Mouse (Mus musculus): Measurements from ENCODE around the gene Mus81. TPM values are rescaled to one million over a fixed set of nuclear protein-coding genes. Genes with fewer than 3 reads are reported as not detected.

The Mus81 gene
- polyA plus RNA-seq, 1 experiment from 2014 or later = 36.3 TPM

DNA sequence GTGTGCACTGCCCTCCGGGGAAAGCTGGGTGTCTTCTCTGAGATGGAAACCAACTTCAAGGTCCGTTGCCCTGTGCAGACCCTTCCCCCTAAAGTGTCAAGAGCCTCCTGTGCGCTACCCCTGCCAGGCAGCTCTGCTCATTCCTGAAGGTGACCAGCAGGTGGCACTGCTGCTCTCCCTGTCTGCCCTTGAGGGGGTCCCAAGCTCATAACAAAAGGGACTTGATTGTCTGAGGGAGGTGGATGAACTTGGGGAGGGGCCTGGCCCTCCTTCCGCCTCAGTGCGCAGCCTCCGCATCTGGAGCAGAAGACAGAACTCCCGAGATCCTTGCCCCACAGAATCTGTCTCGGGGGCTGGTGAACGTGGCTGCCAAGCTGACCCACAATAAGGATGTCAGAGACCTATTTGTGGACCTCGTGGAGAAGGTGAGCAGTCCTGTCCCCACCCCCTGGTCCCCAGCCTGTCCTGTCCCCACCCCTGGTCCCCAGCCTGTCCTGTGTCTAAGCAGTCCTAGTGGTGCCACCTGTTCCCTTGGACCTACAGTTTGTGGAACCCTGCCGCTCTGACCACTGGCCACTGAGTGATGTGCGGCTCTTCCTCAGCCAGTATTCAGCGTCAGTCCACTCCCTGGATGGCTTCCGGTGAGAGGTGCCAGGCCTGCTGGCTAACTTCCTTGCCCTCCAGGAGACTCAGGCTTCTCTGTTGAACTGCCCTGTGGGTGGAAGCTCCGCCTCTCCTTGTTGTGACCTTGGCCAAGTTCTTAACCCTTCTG lies 24.2 kb downstream of the Mus81 start:
- Histone ChIP-seq H3K36me3 (peaks cover 34% of the 10 kb centered on the region), H3K4me1 (peaks cover 11% of the 10 kb centered on the region), H3K27me3 (replicated peaks) (no peaks in the 10 kb centered on the region), H3K9me3 (no peaks in the 10 kb centered on the region), H3K9ac (0 out of 2 replicates have a peak overlapping the region, but pooled peaks have one; percentile 2), H3K4me2 (peak overlapping the region; percentile 35), H3K4me3 (replicated peaks) (peak overlapping the region; percentile 12; the same call in 1 of the 2 replicates), H3K27ac (peak overlapping the region; percentile 28; the same call in 1 of the 2 replicates)
- peak; percentile 16; the same call in 1 of the 2 replicates for ATAC-seq (ENCODE audit: insufficient read depth, low FRiP score, low read depth)
- 38% methylated on average over 15 of the region's 15 CpGs for WGBS

DNA sequence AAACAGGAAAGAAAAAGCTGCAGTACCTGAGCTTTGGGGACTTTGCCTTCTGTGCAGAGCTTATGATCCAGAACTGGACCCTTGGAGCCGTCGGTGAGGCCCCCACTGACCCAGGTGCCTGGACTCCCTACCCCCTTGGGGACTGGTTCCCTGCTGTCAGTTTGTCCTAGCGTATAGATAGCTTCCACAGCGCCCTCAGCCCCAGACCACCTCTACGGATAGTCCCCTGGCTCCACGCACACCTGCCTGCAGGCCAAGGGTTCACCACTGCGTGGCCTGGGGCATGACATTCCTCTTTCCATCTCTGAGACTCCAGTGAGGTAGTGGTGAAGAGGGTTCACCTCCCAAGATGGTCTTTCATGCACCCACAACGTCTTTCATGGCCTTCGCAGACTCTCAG lies 25.0 kb downstream of the Mus81 start:
- WGBS = 88% methylated on average over 9 of the region's 9 CpGs
- Histone ChIP-seq H3K27me3 (replicated peaks) (no peaks in the 10 kb centered on the region), H3K4me2 (no peak overlapping the region), H3K4me3 (replicated peaks) (no peak overlapping the region), H3K4me1 (peaks cover 14% of the 10 kb centered on the region), H3K27ac (no peak overlapping the region), H3K9ac (no peak overlapping the region), H3K9me3 (no peaks in the 10 kb centered on the region), H3K36me3 (peaks cover 34% of the 10 kb centered on the region)
- no peak for ATAC-seq (ENCODE audit: insufficient read depth, low FRiP score, low read depth)

DNA sequence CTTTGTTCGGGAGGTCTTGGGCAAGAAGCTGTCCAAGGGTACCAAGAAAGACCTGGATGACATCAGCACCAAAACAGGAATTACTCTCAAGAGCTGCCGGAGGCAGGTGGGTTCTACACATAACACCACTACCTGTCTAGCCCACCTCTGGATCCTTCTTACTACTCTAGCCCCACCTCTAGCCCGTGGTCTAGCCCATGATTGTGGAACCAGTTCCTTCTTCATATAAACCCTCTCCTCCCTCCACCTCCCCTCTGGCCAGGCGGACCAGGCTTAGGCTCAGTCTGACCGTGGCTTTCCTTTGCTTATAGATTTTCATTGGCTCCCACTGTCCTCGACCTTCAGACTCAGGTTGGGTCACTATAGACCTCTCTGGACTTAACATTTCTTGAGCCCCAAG lies 26.8 kb downstream of the Mus81 start:
- 86% methylated on average over 6 of the region's 6 CpGs for WGBS
- Histone ChIP-seq H3K36me3 (peaks cover 26% of the 10 kb centered on the region), H3K27ac (no peak overlapping the region), H3K27me3 (replicated peaks) (no peaks in the 10 kb centered on the region), H3K4me3 (replicated peaks) (peak overlapping the region; percentile 85), H3K4me2 (peak overlapping the region; percentile 90), H3K4me1 (peaks cover 19% of the 10 kb centered on the region), H3K9me3 (no peaks in the 10 kb centered on the region), H3K9ac (peak overlapping the region; percentile 80; the same call in 1 of the 2 replicates)
- no peak for ATAC-seq (ENCODE audit: insufficient read depth, low FRiP score, low read depth)

DNA sequence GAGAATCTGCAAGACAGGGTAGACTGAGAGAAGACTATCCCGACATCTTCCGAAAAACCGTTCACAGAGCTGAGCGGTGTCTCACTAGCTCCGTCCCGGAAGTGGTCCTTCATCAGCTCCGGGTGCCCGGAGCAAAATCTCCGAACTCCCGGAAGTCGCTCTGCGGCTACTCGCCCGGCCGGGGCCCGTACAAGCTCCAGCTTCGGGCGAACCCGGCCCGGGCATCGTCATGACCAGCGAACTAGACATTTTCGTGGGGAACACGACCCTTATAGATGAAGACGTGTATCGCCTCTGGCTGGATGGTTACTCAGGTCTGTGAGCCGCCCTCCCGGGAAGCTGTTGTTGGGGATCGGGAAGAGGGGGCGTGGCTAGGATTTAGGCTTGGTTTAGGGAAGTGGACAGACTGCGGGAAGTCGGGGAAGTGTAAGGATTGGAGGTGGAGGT lies 27.7 kb downstream of the Mus81 start, which contains the start of gene Fibp:
Gene Fibp, plus strand, starts transcription at position 151 of the 447 bp plus-strand sequence.
- WGBS = under 1% methylated on average over 32 of the region's 32 CpGs
- Histone ChIP-seq H3K9ac (peak within 1 kb of the TSS; percentile 80), H3K4me1 (peaks cover 28% of the 10 kb centered on the region), H3K27me3 (replicated peaks) (no peaks in the 10 kb centered on the region), H3K36me3 (peaks cover 17% of the 10 kb centered on the region), H3K4me2 (peak within 1 kb of the TSS; percentile 90), H3K4me3 (replicated peaks) (peak within 1 kb of the TSS; percentile 85), H3K9me3 (no peaks in the 10 kb centered on the region), H3K27ac (peak within 1 kb of the TSS; percentile 78)
- ATAC-seq (ENCODE audit: insufficient read depth, low FRiP score, low read depth) = peak; percentile 57

DNA sequence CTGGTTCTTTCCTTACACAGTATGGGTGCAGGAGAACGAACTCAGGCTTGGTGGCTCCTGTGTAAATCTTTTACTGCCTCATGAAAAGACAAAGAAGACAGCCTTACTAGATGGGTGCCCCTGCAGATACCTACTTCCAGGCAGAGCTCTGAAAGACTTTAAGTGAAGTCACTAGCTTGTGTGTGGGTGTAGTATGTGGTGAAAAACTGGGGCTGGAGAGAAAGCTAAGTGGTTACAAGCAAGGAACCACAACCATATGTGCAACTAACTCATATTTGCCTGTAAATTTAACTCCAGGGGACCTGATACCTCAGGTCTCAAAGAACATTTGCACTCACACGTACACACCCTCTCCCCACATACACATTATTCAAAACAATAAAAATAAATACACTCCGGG lies 28.3 kb downstream of the Mus81 start:
- Histone ChIP-seq H3K9ac (peak overlapping the region; percentile 80; the same call in 1 of the 2 replicates), H3K9me3 (no peaks in the 10 kb centered on the region), H3K27me3 (replicated peaks) (no peaks in the 10 kb centered on the region), H3K4me1 (peaks cover 33% of the 10 kb centered on the region), H3K4me2 (peak overlapping the region; percentile 90), H3K27ac (0 out of 2 replicates have a peak overlapping the region, but pooled peaks have one; percentile 78), H3K36me3 (peaks cover 11% of the 10 kb centered on the region; the same call in 1 of the 2 replicates), H3K4me3 (replicated peaks) (peak overlapping the region; percentile 85)
- ATAC-seq (ENCODE audit: insufficient read depth, low FRiP score, low read depth) = no peak
- WGBS = 34% methylated on average over 3 of the region's 3 CpGs

DNA sequence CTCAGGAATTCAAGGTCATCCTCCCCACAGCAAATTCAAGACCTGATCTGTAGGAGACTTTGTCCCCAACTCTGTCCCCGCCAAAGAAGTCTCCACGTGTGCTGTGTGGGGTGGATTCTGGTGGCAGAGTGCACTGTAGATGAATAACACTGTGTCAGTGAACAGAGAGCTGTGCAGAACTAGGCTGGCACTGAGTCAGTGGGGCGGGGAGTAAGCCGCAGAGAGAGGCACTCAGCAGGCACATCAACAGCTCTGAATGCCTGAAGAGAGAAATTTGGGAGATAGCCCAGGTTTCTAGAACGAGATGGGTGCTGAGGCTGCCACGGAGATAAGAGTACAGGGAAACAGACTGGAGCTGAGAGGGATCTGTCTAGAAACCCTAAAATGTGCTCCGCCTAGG lies 29.2 kb downstream of the Mus81 start:
- peaks cover 34% of the 10 kb centered on the region for H3K4me1 ChIP-seq
- H3K9ac ChIP-seq = no peak overlapping the region
- H3K36me3 ChIP-seq = peaks cover 10% of the 10 kb centered on the region; the same call in 1 of the 2 replicates
- 74% methylated on average over 7 of the region's 7 CpGs for WGBS
- H3K27ac ChIP-seq = no peak overlapping the region
- ATAC-seq (ENCODE audit: insufficient read depth, low FRiP score, low read depth) = no peak
- no peaks in the 10 kb centered on the region for H3K9me3 ChIP-seq
- no peak overlapping the region for H3K4me2 ChIP-seq
- no peak overlapping the region for H3K4me3 ChIP-seq (replicated peaks)
- no peaks in the 10 kb centered on the region for H3K27me3 ChIP-seq (replicated peaks)

DNA sequence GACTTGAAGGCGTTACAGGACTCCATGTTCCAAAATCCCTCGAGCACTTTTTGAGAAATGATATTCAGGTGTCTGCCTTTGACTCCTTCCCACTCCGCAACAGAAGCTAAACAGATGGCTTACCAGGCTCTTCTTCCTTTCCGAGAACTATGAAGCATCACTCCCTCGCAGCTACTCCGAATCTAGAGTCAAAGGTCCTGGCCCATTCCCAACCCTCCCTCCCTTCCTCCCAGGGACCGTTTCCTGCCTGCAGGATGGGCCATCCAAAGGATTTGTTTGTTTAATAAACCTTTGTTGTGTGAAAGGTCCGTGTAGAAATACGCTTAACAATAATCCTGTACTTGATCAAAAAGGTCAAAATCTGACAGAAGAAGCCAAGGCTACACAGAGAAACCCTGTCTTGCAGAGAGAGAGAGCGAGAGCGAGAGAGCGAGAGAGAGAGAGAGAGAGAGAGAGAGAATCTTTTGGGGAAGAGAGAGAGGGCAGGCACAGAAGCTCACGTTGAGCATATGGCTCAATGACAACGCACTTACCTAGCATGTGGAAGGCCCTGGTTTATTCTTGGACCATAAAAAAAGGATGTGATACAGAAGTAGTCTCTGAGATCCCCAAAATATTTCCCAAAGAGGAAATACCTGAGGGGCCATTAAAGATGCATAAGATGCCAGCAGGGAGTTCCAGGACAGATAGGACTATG lies 30.3 kb downstream of the Mus81 start, which contains the start of gene Ccdc85b:
Gene Ccdc85b, minus strand, starts transcription at position 149 of the 697 bp plus-strand sequence.
- peak within 1 kb of the TSS; percentile 75 for H3K4me3 ChIP-seq (replicated peaks)
- WGBS = 9% methylated on average over 14 of the region's 14 CpGs
- no peak; the same call in 1 of the 2 replicates for ATAC-seq (ENCODE audit: insufficient read depth, low FRiP score, low read depth)
- H3K4me2 ChIP-seq = peak within 1 kb of the TSS; percentile 91
- no peaks in the 10 kb centered on the region for H3K27me3 ChIP-seq (replicated peaks)
- no peaks in the 10 kb centered on the region for H3K9me3 ChIP-seq
- peaks cover 34% of the 10 kb centered on the region for H3K4me1 ChIP-seq
- H3K36me3 ChIP-seq = peaks cover 7% of the 10 kb centered on the region; the same call in 1 of the 2 replicates
- peak within 1 kb of the TSS; percentile 93 for H3K27ac ChIP-seq
- peak within 1 kb of the TSS; percentile 63 for H3K9ac ChIP-seq

DNA sequence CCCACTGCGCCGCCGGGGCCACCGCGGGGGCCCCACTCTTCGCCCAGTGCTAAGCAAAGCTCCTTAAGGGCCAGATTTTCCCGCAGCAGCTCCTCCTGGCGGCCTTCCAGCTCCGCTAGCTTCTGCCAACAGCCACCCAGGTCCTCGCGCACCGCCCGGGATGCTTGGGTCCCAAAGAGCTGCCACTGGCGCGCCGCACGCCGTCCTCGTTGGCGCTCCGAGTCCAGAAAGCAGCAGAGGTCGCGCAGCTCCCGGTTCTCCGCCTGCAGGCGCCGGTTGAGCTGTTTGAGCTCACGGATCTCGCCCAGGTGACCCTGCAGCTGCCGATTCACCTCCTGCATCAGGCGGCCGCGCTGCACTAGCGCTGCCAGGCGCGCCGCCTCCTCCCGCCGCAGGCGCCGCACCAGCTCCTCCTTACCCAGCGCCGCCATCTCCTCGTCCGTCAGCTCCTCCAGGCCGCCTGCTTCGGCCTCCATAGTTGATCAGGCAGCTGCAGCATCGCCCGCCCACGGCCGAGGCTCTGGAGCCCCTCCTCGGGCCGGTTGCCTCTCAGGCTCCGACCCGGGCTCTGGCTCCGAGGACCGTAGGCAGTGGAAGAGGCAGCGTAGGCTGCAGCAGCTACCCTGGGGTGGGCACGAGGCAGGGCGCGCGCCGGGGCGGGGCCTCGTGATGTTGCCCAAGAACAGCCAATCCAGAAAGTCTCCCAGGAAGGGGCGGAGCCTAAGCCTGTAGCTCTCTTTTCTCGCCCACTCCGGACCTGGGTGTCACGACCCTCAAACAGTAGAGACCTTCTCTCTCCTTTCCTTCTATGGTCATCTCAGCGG lies 31.1 kb downstream of the Mus81 start:
- peak overlapping the region; percentile 91 for H3K4me2 ChIP-seq
- H3K4me3 ChIP-seq (replicated peaks) = peak overlapping the region; percentile 75
- ATAC-seq (ENCODE audit: insufficient read depth, low FRiP score, low read depth) = peak; percentile 88
- H3K4me1 ChIP-seq = peaks cover 34% of the 10 kb centered on the region
- H3K36me3 ChIP-seq = no peaks in the 10 kb centered on the region
- peak overlapping the region; percentile 93 for H3K27ac ChIP-seq
- H3K9ac ChIP-seq = peak overlapping the region; percentile 63
- H3K9me3 ChIP-seq = no peaks in the 10 kb centered on the region
- no peaks in the 10 kb centered on the region for H3K27me3 ChIP-seq (replicated peaks)
- under 1% methylated on average over 70 of the region's 70 CpGs for WGBS

DNA sequence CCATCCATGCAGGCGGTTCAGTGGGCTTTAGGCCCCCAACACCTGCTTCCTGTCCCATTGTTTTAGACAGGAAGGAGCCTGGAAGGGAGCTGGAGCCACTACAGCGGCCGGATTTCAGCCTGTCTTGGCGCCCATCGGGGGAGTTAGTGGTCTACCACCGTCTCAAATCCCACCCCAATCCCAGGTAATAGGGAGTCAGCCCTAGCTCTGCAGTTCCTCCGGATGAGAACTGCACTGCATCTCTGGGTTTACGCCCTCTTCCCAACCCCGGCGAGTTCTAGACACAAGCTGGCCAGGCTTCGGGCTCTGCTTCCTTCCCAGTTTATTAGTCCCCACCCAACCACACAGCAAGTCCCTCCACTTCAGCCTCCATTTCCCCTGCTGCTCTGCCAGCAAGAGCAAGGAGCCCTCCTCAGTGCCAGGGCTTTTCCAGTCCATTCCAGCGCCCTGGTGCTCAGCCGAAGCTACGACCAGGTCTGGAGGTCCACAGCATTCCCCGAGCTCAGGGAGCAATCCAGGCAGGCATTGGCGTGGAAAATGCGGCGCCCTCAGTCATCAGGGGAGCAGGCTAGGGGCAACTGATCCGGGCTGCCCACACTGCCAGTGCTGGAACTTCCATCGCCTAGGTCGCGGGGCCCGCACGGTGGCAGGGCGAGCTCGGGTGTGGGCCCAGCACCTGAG lies 31.8 kb downstream of the Mus81 start:
- Histone ChIP-seq H3K9me3 (no peaks in the 10 kb centered on the region), H3K36me3 (no peaks in the 10 kb centered on the region), H3K9ac (peak overlapping the region; percentile 63), H3K27ac (peak overlapping the region; percentile 93), H3K4me3 (replicated peaks) (peak overlapping the region; percentile 75), H3K4me1 (peaks cover 29% of the 10 kb centered on the region), H3K27me3 (replicated peaks) (no peaks in the 10 kb centered on the region), H3K4me2 (peak overlapping the region; percentile 91)
- 3% methylated on average over 26 of the region's 26 CpGs for WGBS
- ATAC-seq (ENCODE audit: insufficient read depth, low FRiP score, low read depth) = peak; percentile 11; the same call in 1 of the 2 replicates

DNA sequence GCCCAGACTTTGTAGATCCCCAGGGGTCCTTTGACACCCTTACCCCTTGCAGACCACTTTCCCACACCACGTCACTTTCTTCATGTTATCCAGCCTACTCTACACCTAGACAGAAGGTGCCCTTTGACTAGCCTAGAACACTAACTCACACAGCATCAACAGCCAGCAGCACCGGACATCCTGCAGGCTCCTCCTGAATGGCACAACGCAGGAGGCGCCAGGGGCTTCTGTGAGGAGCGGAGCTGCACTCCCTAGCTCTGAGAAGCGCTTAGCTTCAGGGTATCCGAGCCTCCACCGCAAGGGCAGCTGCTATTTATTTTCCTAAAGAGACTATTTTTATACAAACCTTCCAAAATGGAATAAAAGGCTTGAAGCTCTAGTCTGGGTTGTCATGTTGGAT lies 32.6 kb downstream of the Mus81 start:
- Histone ChIP-seq H3K27ac (no peak overlapping the region), H3K4me3 (replicated peaks) (peak overlapping the region; percentile 75), H3K9ac (no peak overlapping the region), H3K4me2 (peak overlapping the region; percentile 91), H3K36me3 (no peaks in the 10 kb centered on the region), H3K9me3 (no peaks in the 10 kb centered on the region), H3K4me1 (peaks cover 23% of the 10 kb centered on the region), H3K27me3 (replicated peaks) (no peaks in the 10 kb centered on the region)
- WGBS = 50% methylated on average over 8 of the region's 8 CpGs
- no peak for ATAC-seq (ENCODE audit: insufficient read depth, low FRiP score, low read depth)

DNA sequence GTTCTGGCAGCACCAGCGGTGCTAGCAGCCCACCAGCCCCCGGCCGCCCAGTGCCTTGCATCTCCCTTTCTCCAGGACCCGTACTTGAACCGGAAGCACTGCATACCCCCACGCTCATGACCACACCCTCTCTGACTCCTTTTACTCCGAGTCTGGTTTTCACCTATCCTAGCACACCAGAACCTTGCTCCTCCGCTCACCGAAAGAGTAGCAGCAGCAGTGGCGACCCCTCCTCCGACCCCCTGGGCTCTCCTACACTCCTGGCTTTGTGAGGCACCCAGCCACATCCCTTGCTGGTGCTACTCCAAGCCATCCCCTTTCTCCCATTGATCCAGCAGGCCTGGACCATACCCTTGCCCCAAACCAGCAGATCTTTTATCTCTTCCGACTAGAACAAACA lies 33.2 kb downstream of the Mus81 start:
- Histone ChIP-seq H3K4me3 (replicated peaks) (peak overlapping the region; percentile 75), H3K36me3 (no peaks in the 10 kb centered on the region), H3K9me3 (no peaks in the 10 kb centered on the region), H3K27me3 (replicated peaks) (no peaks in the 10 kb centered on the region), H3K9ac (no peak overlapping the region), H3K4me2 (peak overlapping the region; percentile 91), H3K27ac (no peak overlapping the region), H3K4me1 (peaks cover 23% of the 10 kb centered on the region)
- no peak for ATAC-seq (ENCODE audit: insufficient read depth, low FRiP score, low read depth)
- 74% methylated on average over 12 of the region's 12 CpGs for WGBS
